Comparison of ENCODE assay signal across 9 mouse cellular contexts in the genomic region with DNA sequence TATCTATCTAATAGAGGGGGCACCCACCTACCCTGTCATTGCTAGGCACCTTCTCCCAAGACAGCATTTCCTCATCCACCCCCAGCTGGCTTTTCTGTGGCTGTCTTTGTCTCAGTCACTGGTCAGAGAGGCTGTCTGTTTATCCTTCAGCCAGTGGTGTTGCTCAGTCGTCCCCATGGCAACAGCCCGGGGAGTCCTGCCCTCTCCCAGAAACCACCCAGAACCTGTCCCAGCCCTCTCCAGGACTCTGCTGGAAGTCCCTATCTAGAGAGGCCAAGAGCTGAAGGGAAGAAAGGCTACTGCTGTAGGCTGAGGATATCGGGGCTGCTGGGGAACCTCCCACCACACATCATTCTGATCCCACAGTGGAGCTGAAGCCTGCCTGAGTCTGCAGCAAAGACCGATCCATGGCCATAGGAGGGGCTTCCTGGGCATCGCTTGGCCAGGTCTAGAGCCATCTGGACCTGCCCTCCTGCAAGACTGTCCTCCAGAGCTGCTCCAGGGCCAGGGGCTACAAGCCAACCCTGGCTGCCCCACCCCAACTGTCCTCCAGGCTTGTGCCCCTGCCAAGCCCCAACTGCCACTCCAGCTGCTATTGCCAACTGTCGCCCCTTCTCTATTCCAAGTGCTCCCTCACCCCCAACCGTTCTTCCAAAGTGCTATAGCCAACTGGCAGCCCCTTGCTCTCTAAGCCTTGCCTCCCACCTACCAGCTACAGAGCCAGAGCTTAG. TPM values are rescaled to one million over a fixed set of nuclear protein-coding genes. Genes with fewer than 3 reads are reported as not detected.
DNase-seq lines count a peak whose midpoint lies in the region; ATAC-seq and TF ChIP-seq lines count a peak whose summit lies in the region.
"Had no signal": no experiment of that assay in that cellular context is flagged by ENCODE, and none has a peak within 500 bp of the region (broad histone marks: within the 10 kb centered on the region; RNA-seq: fewer than 3 reads in every experiment).

No protein-coding gene starts in this region.

- DNase-seq in midbrain, embryonic 10.5 days (ENCODE audit: low spot score) = peak; percentile 56
- DNase-seq in cerebellum, postnatal 10 days = peak; percentile 98
- DNase-seq in heart, adult 2 months = peak; percentile 56 to 74
- DNase-seq in kidney, adult 18-20 months = peak; percentile 54
- peak; percentile 70 for DNase-seq in liver, embryonic 11.5 days (ENCODE audit: low spot score)

- peak overlapping the region; percentile 24; the same call in 1 of the 2 replicates for H3K4me3 ChIP-seq in midbrain, embryonic 10.5 days
- no peak overlapping the region for H3K4me3 ChIP-seq in midbrain, embryonic 15.5 days
- no peak overlapping the region for H3K4me3 ChIP-seq in heart, adult 2 months
- H3K4me3 ChIP-seq in liver, embryonic 11.5 days (ENCODE audit: low read depth, low read length) = no peak overlapping the region
- H3K4me3 ChIP-seq in myocyte = no peak overlapping the region

- H3K9ac ChIP-seq in midbrain, embryonic 15.5 days = no peak overlapping the region
- no peak overlapping the region for H3K9ac ChIP-seq in heart, adult 2 months (ENCODE audit: low read depth, low read length)
- peak overlapping the region; percentile 35 for H3K9ac ChIP-seq in liver, embryonic 11.5 days (ENCODE audit: low read depth, low read length)

- WGBS in midbrain, embryonic 10.5 days = 46% methylated on average over 7 of the region's 7 CpGs
- WGBS in midbrain, embryonic 15.5 days = 43% methylated on average over 7 of the region's 7 CpGs
- 25% methylated on average over 7 of the region's 7 CpGs for WGBS in heart, adult 2 months
- WGBS in liver, embryonic 11.5 days = 35% methylated on average over 7 of the region's 7 CpGs

- no peaks in the 10 kb centered on the region for H3K79me2 ChIP-seq in heart, adult 2 months (replicated peaks; ENCODE audit: control insufficient read depth, insufficient read depth, low read length)
- no peaks in the 10 kb centered on the region for H3K79me2 ChIP-seq in myocyte (ENCODE audit: control insufficient read depth, insufficient read depth)

- H3K27ac ChIP-seq in midbrain, embryonic 10.5 days (replicated peaks) = peak overlapping the region; percentile 39
- no peak overlapping the region for H3K27ac ChIP-seq in midbrain, embryonic 15.5 days
- no peak overlapping the region; the same call in 1 of the 2 replicates for H3K27ac ChIP-seq in heart, adult 2 months
- H3K27ac ChIP-seq in liver, embryonic 11.5 days (ENCODE audit: low read depth, low read length) = peak overlapping the region; percentile 15; the same call in 1 of the 2 replicates
- H3K27ac ChIP-seq: macrophage had no signal

- TF ChIP-seq EP300 in heart, adult 2 months (IDR thresholded peaks at IDR 0.05; ENCODE audit: insufficient read depth, low read depth, low read length) = no peak

- TF ChIP-seq POLR2A in heart, adult 2 months (IDR thresholded peaks at IDR 0.05; ENCODE audit: insufficient read depth, low read depth, low read length) = no peak
- no peak for TF ChIP-seq POLR2A in myocyte (IDR thresholded peaks at IDR 0.05; ENCODE audit: insufficient read length, low read depth)

- no peak for ATAC-seq in midbrain, embryonic 15.5 days (replicated peaks)
- ATAC-seq in liver, embryonic 11.5 days (replicated peaks; ENCODE audit: low FRiP score) = peak; percentile 48
- ATAC-seq in monocyte, adult 5-6 weeks (replicated peaks; ENCODE audit: insufficient number of reproducible peaks, low FRiP score, low TSS enrichment, poor library complexity, severe bottlenecking) = no peak

- H3K4me1 ChIP-seq in midbrain, embryonic 10.5 days = peaks cover 35% of the 10 kb centered on the region
- peaks cover 11% of the 10 kb centered on the region for H3K4me1 ChIP-seq in midbrain, embryonic 15.5 days
- peaks cover 9% of the 10 kb centered on the region for H3K4me1 ChIP-seq in heart, adult 2 months (ENCODE audit: control insufficient read depth, insufficient read depth, low read length)
- peaks cover 31% of the 10 kb centered on the region for H3K4me1 ChIP-seq in liver, embryonic 11.5 days (replicated peaks; ENCODE audit: control insufficient read depth, insufficient read depth, low read length)

- no peaks in the 10 kb centered on the region for H3K9me3 ChIP-seq in midbrain, embryonic 10.5 days (replicated peaks)
- H3K9me3 ChIP-seq in midbrain, embryonic 15.5 days = no peaks in the 10 kb centered on the region
- no peaks in the 10 kb centered on the region for H3K9me3 ChIP-seq in liver, embryonic 11.5 days (ENCODE audit: control insufficient read depth, low read length)

- intact Hi-C loops in heart, adult 2 months (cut with DNase I) = no loop called here

- H3K27me3 ChIP-seq in midbrain, embryonic 10.5 days (ENCODE audit: low read depth, poor library complexity, severe bottlenecking) = peaks cover 25% of the 10 kb centered on the region; the same call in 1 of the 2 replicates
- H3K27me3 ChIP-seq in midbrain, embryonic 15.5 days (replicated peaks) = no peaks in the 10 kb centered on the region
- H3K27me3 ChIP-seq in heart, adult 2 months (ENCODE audit: control insufficient read depth, insufficient read depth, low read length) = no peaks in the 10 kb centered on the region
- no peaks in the 10 kb centered on the region for H3K27me3 ChIP-seq in liver, embryonic 11.5 days (replicated peaks; ENCODE audit: control insufficient read depth, insufficient read depth, low read length)
- peaks cover 28% of the 10 kb centered on the region for H3K27me3 ChIP-seq in myocyte (ENCODE audit: control insufficient read depth, insufficient read depth, insufficient read length)

- H3K4me2 ChIP-seq in midbrain, embryonic 15.5 days = no peak overlapping the region; the same call in 1 of the 2 replicates
- peak overlapping the region; percentile 44 for H3K4me2 ChIP-seq in liver, embryonic 11.5 days
- peak overlapping the region; percentile 45 for H3K4me2 ChIP-seq in myocyte (ENCODE audit: low read depth)

- no peak overlapping the region for H3ac ChIP-seq in myocyte (ENCODE audit: control insufficient read depth, insufficient read length)

- no peaks in the 10 kb centered on the region for H3K36me3 ChIP-seq in midbrain, embryonic 10.5 days
- H3K36me3 ChIP-seq in midbrain, embryonic 15.5 days (replicated peaks) = no peaks in the 10 kb centered on the region
- no peaks in the 10 kb centered on the region for H3K36me3 ChIP-seq in heart, adult 2 months (ENCODE audit: control insufficient read depth, insufficient read depth, low read length)
- no peaks in the 10 kb centered on the region for H3K36me3 ChIP-seq in liver, embryonic 11.5 days (ENCODE audit: control insufficient read depth, insufficient read depth, low read length)
- no peaks in the 10 kb centered on the region for H3K36me3 ChIP-seq in myocyte (ENCODE audit: control insufficient read depth, insufficient read depth)

- no peak for TF ChIP-seq CTCF in heart, adult 2 months (IDR thresholded peaks at IDR 0.05)

TF ChIP-seq in myocyte, 11 proteins besides CTCF, POLR2A, EP300 and RAD21:
- TF ChIP-seq TCF12 (IDR thresholded peaks at IDR 0.05; ENCODE audit: insufficient read depth, poor library complexity, severe bottlenecking) (peak; percentile 10), MYOG (IDR thresholded peaks at IDR 0.05; ENCODE audit: control insufficient read depth in 1 of 3, insufficient read depth in 1 of 3, insufficient read length in 2 of 3, low read depth in 2 of 3) (peak in 2 of 3 experiments; percentile 62 to 80), MYOD1 (IDR thresholded peaks at IDR 0.05; ENCODE audit: control insufficient read depth in 1 of 3, insufficient read length in 2 of 3, low read depth in 2 of 3) (peak in 2 of 3 experiments; percentile 61 to 66), CEBPB (IDR thresholded peaks at IDR 0.05; ENCODE audit: insufficient read depth, poor library complexity, severe bottlenecking) (no peak)

RNA-seq across cellular contexts. Expression of a gene that starts 3.9 kb away (rescaled TPM):
- polyA plus RNA-seq in midbrain, embryonic 10.5 days (2016; fragmentation: Nextera tagmentation; extraction: Ambion mirVana) = 16.8 and 19.0 TPM in 2 replicates
- polyA plus RNA-seq in midbrain, embryonic 15.5 days (2015; fragmentation: Nextera tagmentation; extraction: Ambion mirVana) = 23.8 and 26.0 TPM in 2 replicates
- total RNA-seq in heart, adult 2 months (2021) = 10 to 100 TPM; 10.7 to 13.2 TPM
- 8.3 and 14.9 TPM in 2 replicates for polyA plus RNA-seq in heart, adult 2 months (2012; rRNA removed)
- polyA plus RNA-seq in liver, embryonic 11.5 days (2014; fragmentation: Nextera tagmentation; extraction: Ambion mirVana) = 25.2 and 26.9 TPM in 2 replicates
- 1.3 TPM for polyA plus RNA-seq in myocyte (2012; fragmentation: generic; extraction: Trizol)
- 2.3 to 4.3 TPM (median 3.8 TPM) in 3 replicates for total RNA-seq in monocyte, adult 5-6 weeks (2017)

RNA-seq across cellular contexts. Expression of a gene that starts 29.8 kb away (rescaled TPM):
- polyA plus RNA-seq in midbrain, embryonic 10.5 days (2016; fragmentation: Nextera tagmentation; extraction: Ambion mirVana) = 0.07 TPM in 1 of 2 replicates, not detected in the other
- 0.09 and 0.12 TPM in 2 replicates for polyA plus RNA-seq in midbrain, embryonic 15.5 days (2015; fragmentation: Nextera tagmentation; extraction: Ambion mirVana)
- total RNA-seq in heart, adult 2 months (2021) = not detected
- not detected in 2 replicates for polyA plus RNA-seq in heart, adult 2 months (2012; rRNA removed)
- polyA plus RNA-seq in liver, embryonic 11.5 days (2014; fragmentation: Nextera tagmentation; extraction: Ambion mirVana) = 0.13 TPM in 1 of 2 replicates, not detected in the other
- 0.06 TPM for polyA plus RNA-seq in myocyte (2012; fragmentation: generic; extraction: Trizol)
- not detected in 3 replicates for total RNA-seq in monocyte, adult 5-6 weeks (2017)
- polyA plus RNA-seq: macrophage had no signal

RNA-seq across cellular contexts. Expression of a gene that starts 33.8 kb away (rescaled TPM):
- polyA plus RNA-seq in midbrain, embryonic 10.5 days (2016; fragmentation: Nextera tagmentation; extraction: Ambion mirVana) = 164 and 167 TPM in 2 replicates
- polyA plus RNA-seq in midbrain, embryonic 15.5 days (2015; fragmentation: Nextera tagmentation; extraction: Ambion mirVana) = 117 TPM in 2 replicates
- 10 to 100 TPM; 56.8 to 58.7 TPM for total RNA-seq in heart, adult 2 months (2021)
- 61.1 and 93.6 TPM in 2 replicates for polyA plus RNA-seq in heart, adult 2 months (2012; rRNA removed)
- 149 and 156 TPM in 2 replicates for polyA plus RNA-seq in liver, embryonic 11.5 days (2014; fragmentation: Nextera tagmentation; extraction: Ambion mirVana)
- 108 TPM for polyA plus RNA-seq in myocyte (2012; fragmentation: generic; extraction: Trizol)
- total RNA-seq in monocyte, adult 5-6 weeks (2017) = 87.5 to 134 TPM (median 104 TPM) in 3 replicates

RNA-seq across cellular contexts. Expression of a gene that starts 57.1 kb away (rescaled TPM):
- polyA plus RNA-seq in midbrain, embryonic 10.5 days (2016; fragmentation: Nextera tagmentation; extraction: Ambion mirVana) = 95.6 and 110 TPM in 2 replicates
- 291 and 297 TPM in 2 replicates for polyA plus RNA-seq in midbrain, embryonic 15.5 days (2015; fragmentation: Nextera tagmentation; extraction: Ambion mirVana)
- total RNA-seq in heart, adult 2 months (2021) = 10 to 100 TPM; 62.3 to 71.5 TPM
- polyA plus RNA-seq in heart, adult 2 months (2012; rRNA removed) = 43.4 and 68.9 TPM in 2 replicates
- polyA plus RNA-seq in liver, embryonic 11.5 days (2014; fragmentation: Nextera tagmentation; extraction: Ambion mirVana) = 61.1 and 65.6 TPM in 2 replicates
- 67.7 TPM for polyA plus RNA-seq in myocyte (2012; fragmentation: generic; extraction: Trizol)
- 47.3 to 71.5 TPM (median 52.6 TPM) in 3 replicates for total RNA-seq in monocyte, adult 5-6 weeks (2017)

Comparison
In these comparisons a context has a peak if more than half of its experiments do, and no peak if none do; other contexts are left out.
1. H3K27ac ChIP-seq: peak in midbrain, embryonic 10.5 days (single experiment) and liver, embryonic 11.5 days (single experiment); none in midbrain, embryonic 15.5 days (single experiment) and heart, adult 2 months (single experiment).
2. Peak in every context shown above with its lines, with median percentiles within 50 percentile points of each other: DNase-seq.